Mouse (Mus musculus): Measurements from ENCODE around the gene Mrps36.
A peak's percentile ranks its signal among the peaks of the same experiment; 100 is the strongest.
"Not testable (repeated sequence)": the region's sequence is repeated elsewhere in the genome, so short reads cannot be mapped to it uniquely, and the experiment has no call there.

Mrps36 gene

GRCm38 (mm10) chr13:100731462-100732046, 12.9 kb downstream of the Mrps36 start:
- DNase-seq (ENCODE audit: low spot score in 2 of 2), result not testable (repeated sequence)

- peak; percentile 91 to 96 for DNase-seq (ENCODE audit: low spot score in 2 of 2)
These were observed 13.6 kb downstream of the Mrps36 start, which contains the start of gene Cdk7 for GRCm38 (mm10) chr13:100730861-100731176. Gene Cdk7, minus strand, starts transcription at chr13:100730939.

- no peak for DNase-seq (ENCODE audit: low spot score in 2 of 2)
These were observed 14.2 kb downstream of the Mrps36 start for GRCm38 (mm10) chr13:100730153-100730860.

- DNase-seq (ENCODE audit: low spot score in 2 of 2), result not testable (repeated sequence)
These were observed 15.9 kb downstream of the Mrps36 start for GRCm38 (mm10) chr13:100728530-100728929.

GRCm38 (mm10) chr13:100728086-100728485, 16.4 kb downstream of the Mrps36 start:
- no peak for DNase-seq (ENCODE audit: low spot score in 2 of 2)

- DNase-seq (ENCODE audit: low spot score in 2 of 2), result no peak
These were observed 19.3 kb downstream of the Mrps36 start for GRCm38 (mm10) chr13:100725194-100725593.

GRCm38 (mm10) chr13:100724051-100724754, 20.3 kb downstream of the Mrps36 start:
- DNase-seq (ENCODE audit: low spot score in 2 of 2), result no peak

- no peak for DNase-seq (ENCODE audit: low spot score in 2 of 2)
These were observed 22.8 kb downstream of the Mrps36 start for GRCm38 (mm10) chr13:100721656-100722055.

GRCm38 (mm10) chr13:100715467-100715866, 29.0 kb downstream of the Mrps36 start:
- DNase-seq (ENCODE audit: low spot score in 2 of 2), result no peak

- DNase-seq (ENCODE audit: low spot score in 2 of 2), result no peak
These were observed 38.3 kb downstream of the Mrps36 start for GRCm38 (mm10) chr13:100706206-100706605.

- no peak for DNase-seq (ENCODE audit: low spot score in 2 of 2)
These were observed 41.0 kb downstream of the Mrps36 start for GRCm38 (mm10) chr13:100703468-100703867.

- DNase-seq (ENCODE audit: low spot score in 2 of 2), result no peak
These were observed 45.6 kb downstream of the Mrps36 start for GRCm38 (mm10) chr13:100698866-100699265.

GRCm38 (mm10) chr13:100697541-100697940, 46.9 kb downstream of the Mrps36 start:
- DNase-seq (ENCODE audit: low spot score in 2 of 2), result no peak

GRCm38 (mm10) chr13:100687513-100687912, 56.9 kb downstream of the Mrps36 start:
- no peak for DNase-seq (ENCODE audit: low spot score in 2 of 2)

Measured in frontal cortex, postnatal 36 days (tissue).